Mouse (Mus musculus): ENCODE data around the gene Vav1.

- TF ChIP-seq CTCF (IDR thresholded peaks at IDR 0.05; ENCODE audit: extremely low read depth, insufficient read depth, insufficient read length, insufficient replicate concordance) (no peak), POLR2A (IDR thresholded peaks at IDR 0.05; ENCODE audit: low read depth, low read length) (no peak)
These were observed 50.0 kb downstream of the Vav1 start for GRCm38 (mm10) chr17:57328944-57329343.
